Mouse (Mus musculus) myocyte (in vitro differentiated cells): ENCODE data around the gene Slco6c1. TPM values are rescaled to one million over a fixed set of nuclear protein-coding genes. Genes with fewer than 3 reads are reported as not detected.

Source experiments
- H3K27me3 ChIP-seq: one replicate; pipeline ENCODE4 v1.6.1; 2011; ENCODE audit not compliant: control insufficient read depth, insufficient read depth, insufficient read length
- H3K36me3 ChIP-seq: one replicate; pipeline ENCODE4 v1.6.1; 2011; ENCODE audit not compliant: control insufficient read depth, insufficient read depth
- H3K4me2 ChIP-seq: one replicate; pipeline ENCODE4 v1.6.1; 2011; ENCODE audit warnings: low read depth, control low read depth
- H3K4me3 ChIP-seq: one replicate; pipeline ENCODE4 v1.5.1; 2011; ENCODE audit warnings: mild to moderate bottlenecking, control low read depth, moderate library complexity
- H3K79me2 ChIP-seq: one replicate; pipeline ENCODE4 v1.6.1; 2011; ENCODE audit not compliant: control insufficient read depth, insufficient read depth
- H3ac ChIP-seq: one replicate; pipeline ENCODE4 v1.6.1; 2011; ENCODE audit not compliant: control insufficient read depth, insufficient read length
- CEBPB ChIP-seq: IDR thresholded peaks from 2 replicates; pipeline ENCODE4 v1.6.1; 2011; ENCODE audit warnings: mild to moderate bottlenecking, moderate library complexity; ENCODE audit not compliant: poor library complexity, insufficient read depth, severe bottlenecking
- E2F4 ChIP-seq: IDR thresholded peaks from one replicate; pipeline ENCODE4 v1.6.1; 2011; ENCODE audit warnings: mild to moderate bottlenecking, control low read depth, moderate library complexity; ENCODE audit not compliant: insufficient read depth
- MAX ChIP-seq: IDR thresholded peaks from one replicate; pipeline ENCODE4 v1.6.1; 2011; ENCODE audit warnings: low read depth, mild to moderate bottlenecking, control low read depth
- MYOD1 ChIP-seq, 3 experiments: IDR thresholded peaks; one replicate each; pipeline ENCODE4 v1.6.1; 2011; ENCODE audit warnings: control low read depth in 2 of 3, low read depth in 2 of 3, mild to moderate bottlenecking in 2 of 3, moderate library complexity in 1 of 3; ENCODE audit not compliant: insufficient read length in 2 of 3, control insufficient read depth in 1 of 3
- MYOG ChIP-seq, 3 experiments: IDR thresholded peaks; one replicate each; pipeline ENCODE4 v1.6.1; 2011; ENCODE audit warnings: control low read depth in 2 of 3, low read depth in 2 of 3, mild to moderate bottlenecking in 2 of 3; ENCODE audit not compliant: insufficient read length in 2 of 3, control insufficient read depth in 1 of 3, insufficient read depth in 1 of 3
- POLR2A ChIP-seq: IDR thresholded peaks from one replicate; pipeline ENCODE4 v1.6.1; 2011; ENCODE audit warnings: low read depth, mild to moderate bottlenecking, control low read depth, moderate library complexity; ENCODE audit not compliant: insufficient read length
- POLR2AphosphoS2 ChIP-seq: IDR thresholded peaks from one replicate; pipeline ENCODE4 v1.6.1; 2011; ENCODE audit warnings: low read depth, control low read depth; ENCODE audit not compliant: insufficient read length
- REST ChIP-seq: IDR thresholded peaks from one replicate; pipeline ENCODE4 v1.6.1; 2011; ENCODE audit warnings: mild to moderate bottlenecking, control low read depth, moderate library complexity; ENCODE audit not compliant: insufficient read depth, insufficient read length
- SRF ChIP-seq: IDR thresholded peaks from one replicate; pipeline ENCODE4 v1.6.1; 2011; ENCODE audit warnings: low read depth; ENCODE audit not compliant: control insufficient read depth, insufficient read length
- TCF12 ChIP-seq: IDR thresholded peaks from one replicate; pipeline ENCODE4 v1.6.1; 2011; ENCODE audit warnings: mild to moderate bottlenecking, control low read depth; ENCODE audit not compliant: poor library complexity, insufficient read depth, severe bottlenecking
- TCF3 ChIP-seq: IDR thresholded peaks from one replicate; pipeline ENCODE4 v1.6.1; 2011; ENCODE audit warnings: low read depth, control low read depth; ENCODE audit not compliant: insufficient read length
- USF1 ChIP-seq: IDR thresholded peaks from one replicate; pipeline ENCODE4 v1.6.1; 2011; ENCODE audit warnings: low read depth, mild to moderate bottlenecking, control low read depth, moderate library complexity
- polyA plus RNA-seq: library from polyadenylated mRNA; unstranded; fragments of >200 nt; fragmentation: generic; extraction: Trizol; gene quantifications from one replicate; pipeline ENCODE4 v1.2.1, GENCODE M21; 2012; ENCODE audit warnings: missing spikeins

Gene Slco6c1
- polyA plus RNA-seq, 1 experiment = not detected

- H3ac ChIP-seq = no peak overlapping the region
- H3K79me2 ChIP-seq = no peaks in the 10 kb centered on the region
- TF ChIP-seq POLR2AphosphoS2 = no peak
- TF ChIP-seq USF1 = no peak
- TF ChIP-seq MYOD1 (IDR thresholded peaks at IDR 0.05; ENCODE audit: control insufficient read depth in 1 of 3, insufficient read length in 2 of 3, low read depth in 2 of 3) = no peak
- TF ChIP-seq TCF12 = no peak
- TF ChIP-seq MYOG (IDR thresholded peaks at IDR 0.05; ENCODE audit: control insufficient read depth in 1 of 3, insufficient read depth in 1 of 3, insufficient read length in 2 of 3, low read depth in 2 of 3) = no peak
- no peak for TF ChIP-seq E2F4
- no peak for TF ChIP-seq POLR2A
- no peak overlapping the region for H3K4me2 ChIP-seq
- H3K36me3 ChIP-seq = no peaks in the 10 kb centered on the region
- H3K27me3 ChIP-seq = no peaks in the 10 kb centered on the region
- H3K4me3 ChIP-seq = no peak overlapping the region
These were observed 108.7 kb downstream of the Slco6c1 start for GRCm38 (mm10) chr1:97019404-97019803.

- H3K27me3 ChIP-seq = no peaks in the 10 kb centered on the region
- H3K4me2 ChIP-seq = no peak overlapping the region
- TF ChIP-seq TCF12 = no peak
- TF ChIP-seq MAX = no peak
- no peak for TF ChIP-seq CEBPB
- no peak for TF ChIP-seq TCF3
- TF ChIP-seq SRF = no peak
- no peak for TF ChIP-seq POLR2AphosphoS2
- TF ChIP-seq POLR2A = no peak
- no peak for TF ChIP-seq MYOG (IDR thresholded peaks at IDR 0.05; ENCODE audit: control insufficient read depth in 1 of 3, insufficient read depth in 1 of 3, insufficient read length in 2 of 3, low read depth in 2 of 3)
- no peak for TF ChIP-seq USF1
- no peak for TF ChIP-seq REST
- TF ChIP-seq MYOD1 (IDR thresholded peaks at IDR 0.05; ENCODE audit: control insufficient read depth in 1 of 3, insufficient read length in 2 of 3, low read depth in 2 of 3) = no peak
- no peak for TF ChIP-seq E2F4
- H3ac ChIP-seq = no peak overlapping the region
- H3K79me2 ChIP-seq = no peaks in the 10 kb centered on the region
- no peaks in the 10 kb centered on the region for H3K36me3 ChIP-seq
- H3K4me3 ChIP-seq = no peak overlapping the region
These were observed 109.1 kb downstream of the Slco6c1 start for GRCm38 (mm10) chr1:97018978-97019377.
